ENCODE assay signal across 12 mouse cellular contexts in genomic region chr15:101371141-101371985, GRCm38 (mm10). TPM values are rescaled to one million over a fixed set of nuclear protein-coding genes. Genes with fewer than 3 reads are reported as not detected.
DNase-seq lines count a peak whose midpoint lies in the region; ATAC-seq and TF ChIP-seq lines count a peak whose summit lies in the region.
"Had no signal": no experiment of that assay in that cellular context is flagged by ENCODE, and none has a peak within 500 bp of the region (broad histone marks: within the 10 kb centered on the region; RNA-seq: fewer than 3 reads in every experiment).

No protein-coding gene starts in this region.

- no peaks in the 10 kb centered on the region for H3K9me3 ChIP-seq in heart, postnatal 0 days (replicated peaks; ENCODE audit: control insufficient read depth, low read length)
- H3K9me3 ChIP-seq: neural tube, embryonic 12.5 days had no signal

- 75% methylated on average over 15 of the region's 15 CpGs for WGBS in heart, postnatal 0 days

- H3K4me2 ChIP-seq in heart, postnatal 0 days (ENCODE audit: low read depth, low read length) = no peak overlapping the region
- H3K4me2 ChIP-seq: neural tube, embryonic 12.5 days had no signal

- no peak overlapping the region for H3K4me3 ChIP-seq in heart, postnatal 0 days (ENCODE audit: low read depth, low read length)
- H3K4me3 ChIP-seq: neural tube, embryonic 12.5 days had no signal

- no peak for ATAC-seq in heart, postnatal 0 days (ENCODE audit: insufficient read depth, low read depth)
- ATAC-seq: forebrain, embryonic 16.5 days had no signal

- peak; percentile 44 for DNase-seq in kidney, adult 18-20 months
- no peak for DNase-seq in kidney, postnatal 10 days
- no peak for DNase-seq in heart, postnatal 0 days (ENCODE audit: low spot score)
- peak; percentile 71 to 86 for DNase-seq in lung, adult 18-20 months
- DNase-seq in monocyte, adult 2 months (ENCODE audit: low read depth in 1 of 2, low spot score in 2 of 2) = peak; percentile 35 to 70
- no peak for DNase-seq in urinary bladder, postnatal 14 days (ENCODE audit: low spot score)
- no peak for DNase-seq in left cerebral cortex, postnatal 4 days
- DNase-seq: cerebellum, adult 9-11 months; thymus, postnatal 36 days had no signal

- no peak overlapping the region for H3K9ac ChIP-seq in heart, postnatal 0 days (replicated peaks; ENCODE audit: low read depth, low read length)
- H3K9ac ChIP-seq: neural tube, embryonic 12.5 days had no signal

- H3K27me3 ChIP-seq in heart, postnatal 0 days (ENCODE audit: control insufficient read depth, insufficient read depth, low read length) = no peaks in the 10 kb centered on the region
- H3K27me3 ChIP-seq: neural tube, embryonic 12.5 days had no signal

- intact Hi-C loops in left cerebral cortex, postnatal 4 days (cut with DNase I) = no loop called here

- peaks cover 62% of the 10 kb centered on the region for H3K4me1 ChIP-seq in heart, postnatal 0 days (ENCODE audit: control insufficient read depth, insufficient read depth)

- no peak for TF ChIP-seq CTCF in heart, postnatal 0 days (IDR thresholded peaks at IDR 0.05; ENCODE audit: low read depth)

- no peak for TF ChIP-seq EP300 in heart, postnatal 0 days (IDR thresholded peaks at IDR 0.05; ENCODE audit: low read depth)

- peak overlapping the region; percentile 86 for H3K27ac ChIP-seq in heart, postnatal 0 days (ENCODE audit: low read depth)
- H3K27ac ChIP-seq: neural tube, embryonic 12.5 days had no signal

- no peaks in the 10 kb centered on the region for H3K36me3 ChIP-seq in heart, postnatal 0 days (replicated peaks; ENCODE audit: control insufficient read depth, insufficient read depth, low read length)
- H3K36me3 ChIP-seq: neural tube, embryonic 12.5 days had no signal

RNA-seq across cellular contexts. Expression of gene Krt80, which starts 1.4 kb away (rescaled TPM):
- total RNA-seq in heart, postnatal 0 days (2014; rRNA removed; ENCODE audit: low replicate concordance) = 5.9 and 12.0 TPM in 2 replicates
- 1.8 and 2.2 TPM in 2 replicates for polyA plus RNA-seq in heart, postnatal 0 days (2015; fragmentation: Nextera tagmentation; extraction: Ambion mirVana)
- total RNA-seq in left cerebral cortex, postnatal 4 days (2021) = under 1 TPM; 0.46 to 0.60 TPM
- polyA plus RNA-seq: neural tube, embryonic 12.5 days had no signal

RNA-seq across cellular contexts. Expression of gene Krt7, which starts 39.5 kb away (rescaled TPM):
- 6.6 and 24.8 TPM in 2 replicates for total RNA-seq in heart, postnatal 0 days (2014; rRNA removed; ENCODE audit: low replicate concordance)
- 10.2 and 10.4 TPM in 2 replicates for polyA plus RNA-seq in heart, postnatal 0 days (2015; fragmentation: Nextera tagmentation; extraction: Ambion mirVana)
- under 1 TPM in 1 of 2 experiments, not detected in 1; 0.16 TPM for total RNA-seq in left cerebral cortex, postnatal 4 days (2021)
- total RNA-seq: left cerebral cortex, postnatal 10 days had no signal

Comparison
In these comparisons a context has a peak if more than half of its experiments do, and no peak if none do; other contexts are left out.
1. DNase-seq: peak in kidney, adult 18-20 months (single experiment), lung, adult 18-20 months (2 of 2) and monocyte, adult 2 months (2 of 2); none in kidney, postnatal 10 days (single experiment), heart, postnatal 0 days (single experiment), urinary bladder, postnatal 14 days (single experiment) and left cerebral cortex, postnatal 4 days (single experiment).